Mouse (Mus musculus): ENCODE data around the gene Tmprss9.
A peak's percentile ranks its signal among the peaks of the same experiment; 100 is the strongest.
"Not testable (repeated sequence)": the region's sequence is repeated elsewhere in the genome, so short reads cannot be mapped to it uniquely, and the experiment has no call there.

The Tmprss9 gene

DNA sequence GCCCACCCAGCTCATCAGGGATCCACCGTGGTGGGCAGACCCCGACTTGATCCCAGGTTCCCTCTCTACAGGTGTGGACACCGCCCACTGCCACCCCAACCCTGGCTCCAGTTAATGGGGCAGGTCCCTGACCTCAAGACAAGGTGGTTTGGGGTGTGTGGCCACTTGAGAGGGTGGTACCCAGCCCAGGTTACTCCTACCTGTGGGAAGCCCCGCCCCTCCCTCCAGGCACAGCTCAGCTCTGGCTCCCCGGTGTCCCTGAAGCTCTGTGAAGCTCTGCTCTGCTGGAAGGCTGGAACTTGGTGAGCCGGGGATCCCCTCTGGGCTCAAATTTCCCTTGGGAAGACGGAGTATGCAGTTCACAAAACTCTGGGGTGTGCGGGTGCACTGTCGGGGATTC is at the start of gene Tmprss9:
Tmprss9 (plus strand) TSS at position 268 of the 400 bp plus-strand sequence.
- DNase-seq (ENCODE audit: low read depth, low spot score) = peak; percentile 25

DNA sequence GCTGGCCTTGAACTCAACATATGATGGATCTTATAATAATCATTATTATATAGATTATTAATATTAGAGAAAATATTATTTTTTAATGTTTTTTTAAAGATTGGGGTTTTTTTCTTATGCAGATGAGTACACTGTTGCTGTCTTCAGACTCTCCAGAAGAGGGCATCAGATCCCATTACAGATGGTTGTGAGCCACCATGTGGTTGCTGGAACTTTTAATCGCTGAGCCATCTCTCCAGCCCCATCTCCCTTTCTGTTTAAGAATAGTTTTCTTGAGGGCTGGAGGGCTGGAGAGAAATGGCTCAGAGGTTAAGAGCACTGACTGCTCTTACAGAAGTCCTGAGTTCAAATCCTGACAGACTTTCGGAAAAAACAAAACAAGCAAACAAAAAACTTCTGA is 49.7 kb upstream of the Tmprss9 start:
- peak; percentile 67 for DNase-seq (ENCODE audit: low read depth, low spot score)

DNA sequence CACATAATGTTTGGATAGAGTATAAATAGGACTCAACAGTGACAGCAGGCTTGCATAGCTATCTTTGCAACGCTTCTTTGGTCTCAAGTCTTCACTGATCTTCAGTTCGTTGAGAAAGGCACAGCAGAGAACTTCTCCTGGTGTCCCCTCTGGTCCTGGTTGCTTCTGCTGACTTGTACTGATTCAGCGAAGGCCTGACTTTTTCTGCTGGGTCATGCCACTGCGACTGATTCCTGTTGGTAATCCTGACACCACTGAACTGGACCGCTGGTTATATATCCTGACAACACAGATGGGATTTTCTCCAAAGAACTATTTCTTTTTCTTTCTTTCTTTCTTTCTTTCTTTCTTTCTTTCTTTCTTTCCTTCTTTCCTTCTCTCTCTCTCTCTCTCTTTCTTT is 49.1 kb upstream of the Tmprss9 start:
- DNase-seq (ENCODE audit: low read depth, low spot score) = no peak

DNA sequence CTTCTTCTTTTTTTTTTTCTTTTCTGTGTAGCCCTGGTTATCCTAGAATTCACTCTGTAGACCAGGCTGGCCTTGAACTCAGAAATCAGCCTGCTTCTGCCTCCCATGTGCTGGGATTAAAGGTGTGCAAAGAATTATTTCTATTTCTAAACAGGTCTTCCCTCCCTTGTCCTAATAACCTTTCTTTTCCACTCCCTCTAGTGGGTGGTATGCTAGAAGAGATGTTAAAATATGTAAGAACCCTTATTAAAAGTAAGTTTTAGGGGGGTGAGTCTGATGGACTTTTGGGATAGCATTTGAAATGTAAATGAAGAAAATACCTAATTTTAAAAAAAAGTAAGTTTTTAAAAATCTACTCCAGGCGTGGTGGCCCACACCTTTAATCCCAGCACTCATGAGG is 48.3 kb upstream of the Tmprss9 start:
- DNase-seq (ENCODE audit: low read depth, low spot score) = no peak

DNA sequence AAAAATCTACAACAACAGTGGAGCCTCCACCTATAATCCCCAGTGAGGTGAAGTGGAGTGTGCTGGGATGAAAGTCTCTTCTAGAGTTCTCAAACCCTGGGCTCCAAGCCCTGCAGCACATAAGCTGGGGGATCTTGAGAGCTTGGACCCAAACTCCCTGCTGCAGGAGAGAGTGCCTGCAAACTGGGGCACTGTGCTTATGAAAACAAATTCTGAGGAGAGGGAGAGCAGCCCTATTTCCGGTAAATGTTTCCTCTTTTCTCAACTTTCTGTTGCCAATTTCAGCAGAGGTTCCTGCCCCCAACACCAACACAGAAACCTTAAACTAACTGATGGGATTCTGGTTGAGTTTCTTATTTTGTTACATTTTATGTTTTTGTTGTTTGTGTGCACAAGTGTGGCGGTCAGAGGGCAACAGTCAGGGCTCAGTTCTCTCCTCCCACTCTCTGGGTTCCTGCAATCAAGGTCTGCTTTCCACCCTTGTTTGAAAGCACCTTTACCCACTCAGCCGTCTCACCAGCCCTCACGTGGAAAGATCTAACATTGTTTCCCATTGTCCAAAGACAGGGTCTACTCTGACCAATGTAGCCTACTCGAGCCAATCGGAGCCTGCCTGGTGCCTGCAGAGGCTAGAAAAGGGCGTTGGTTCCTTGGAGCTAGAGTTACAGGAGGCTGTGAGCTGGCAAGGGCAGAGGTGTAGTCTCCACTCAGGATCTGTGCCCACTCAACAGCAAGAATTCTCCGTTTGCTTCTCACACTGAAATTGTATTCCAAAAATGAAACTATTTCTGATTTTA is 47.6 kb upstream of the Tmprss9 start:
- DNase-seq (ENCODE audit: low read depth, low spot score) = peak; percentile 52

- DNase-seq (ENCODE audit: low read depth, low spot score) = no peak
Measured at GRCm38 (mm10) chr10:80824827-80825226, 46.8 kb upstream of the Tmprss9 start.

GRCm38 (mm10) chr10:80826151-80827062 is 45.2 kb upstream of the Tmprss9 start, which contains the start of gene Oaz1:
Gene Oaz1, plus strand, starts transcription at chr10:80826656.
- peak; percentile 100 for DNase-seq (ENCODE audit: low read depth, low spot score)

- DNase-seq (ENCODE audit: low read depth, low spot score) = no peak
Measured at GRCm38 (mm10) chr10:80827063-80827869, 44.4 kb upstream of the Tmprss9 start.

DNA sequence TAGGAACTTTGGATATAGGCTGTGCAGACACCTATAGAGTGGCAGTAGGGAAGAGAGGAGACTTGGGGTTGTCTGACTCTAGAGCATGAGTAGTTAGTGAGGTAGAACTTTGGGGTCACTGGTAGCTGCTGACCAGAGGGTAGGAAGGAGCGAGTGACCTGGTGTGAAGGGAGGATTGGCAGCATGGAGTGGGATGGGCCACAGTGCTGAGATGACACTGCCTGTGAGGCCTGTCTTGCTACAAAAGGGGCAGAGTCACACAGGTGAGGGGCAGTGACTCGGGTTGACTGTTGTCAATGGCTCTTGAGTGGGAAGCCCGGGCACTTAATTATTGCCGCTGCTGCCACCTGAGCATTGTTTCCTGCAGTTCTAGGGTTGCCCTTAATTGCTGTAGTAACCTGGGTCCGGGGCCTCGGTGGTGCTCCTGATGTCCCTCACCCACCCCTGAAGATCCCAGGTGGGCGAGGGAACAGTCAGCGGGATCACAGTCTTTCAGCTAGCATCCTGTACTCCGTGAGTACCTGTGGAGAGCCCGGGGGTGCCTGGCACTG is 43.7 kb upstream of the Tmprss9 start:
- DNase-seq (ENCODE audit: low read depth, low spot score) = no peak

GRCm38 (mm10) chr10:80828587-80828986 is 43.1 kb upstream of the Tmprss9 start:
- not testable (repeated sequence) for DNase-seq (ENCODE audit: low read depth, low spot score)

- no peak for DNase-seq (ENCODE audit: low read depth, low spot score)
Measured at GRCm38 (mm10) chr10:80829359-80830278, 42.0 kb upstream of the Tmprss9 start.

- peak; percentile 93 for DNase-seq (ENCODE audit: low read depth, low spot score)
Measured at GRCm38 (mm10) chr10:80831136-80831535, 40.5 kb upstream of the Tmprss9 start.

DNA sequence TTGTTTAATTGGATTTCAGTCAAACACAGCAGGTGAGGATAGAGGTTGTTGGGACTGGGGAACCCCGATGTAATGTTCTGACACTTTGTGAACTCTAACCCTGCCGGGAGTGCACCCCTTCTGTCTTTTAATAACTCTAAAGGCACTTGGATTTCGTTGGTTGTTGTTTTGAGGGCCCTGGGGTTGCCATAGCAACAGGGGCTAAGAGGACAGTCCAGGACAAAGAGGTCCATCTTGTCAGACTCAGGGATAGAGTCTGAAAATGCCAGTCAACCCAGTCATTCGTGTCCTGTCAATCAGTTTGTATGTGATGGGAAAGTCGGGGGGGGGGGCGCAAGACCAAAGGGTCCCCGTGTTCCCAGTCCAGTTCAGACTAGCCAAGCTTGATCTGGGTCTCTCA is 38.8 kb upstream of the Tmprss9 start:
- no peak for DNase-seq (ENCODE audit: low read depth, low spot score)

GRCm38 (mm10) chr10:80835617-80836016 is 36.0 kb upstream of the Tmprss9 start:
- DNase-seq (ENCODE audit: low read depth, low spot score) = no peak

DNA sequence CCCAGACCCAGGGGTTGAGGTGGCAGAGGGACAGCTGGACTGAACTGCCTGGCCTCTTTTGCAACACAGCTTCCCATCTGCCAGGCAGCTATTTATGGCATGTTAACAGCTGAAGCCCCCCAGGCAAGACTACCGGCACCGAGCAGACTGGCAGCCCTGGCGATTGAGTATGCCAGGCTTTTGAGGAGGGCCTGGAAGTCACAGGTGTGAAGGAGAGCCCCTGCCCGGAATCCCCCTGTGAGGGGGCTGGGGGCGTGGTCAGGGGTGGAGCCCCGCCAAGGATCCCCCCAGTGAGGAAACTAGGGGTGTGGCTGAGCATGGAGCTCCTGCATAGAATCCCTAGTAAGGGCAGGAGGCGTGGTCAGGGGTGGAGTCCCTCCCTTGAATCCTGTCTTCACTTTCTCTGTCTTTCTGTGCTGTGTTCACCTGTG is 34.7 kb upstream of the Tmprss9 start:
- DNase-seq (ENCODE audit: low read depth, low spot score) = no peak

GRCm38 (mm10) chr10:80837827-80838226 is 33.8 kb upstream of the Tmprss9 start:
- no peak for DNase-seq (ENCODE audit: low read depth, low spot score)

- no peak for DNase-seq (ENCODE audit: low read depth, low spot score)
Measured at GRCm38 (mm10) chr10:80838346-80838912, 33.2 kb upstream of the Tmprss9 start.

DNA sequence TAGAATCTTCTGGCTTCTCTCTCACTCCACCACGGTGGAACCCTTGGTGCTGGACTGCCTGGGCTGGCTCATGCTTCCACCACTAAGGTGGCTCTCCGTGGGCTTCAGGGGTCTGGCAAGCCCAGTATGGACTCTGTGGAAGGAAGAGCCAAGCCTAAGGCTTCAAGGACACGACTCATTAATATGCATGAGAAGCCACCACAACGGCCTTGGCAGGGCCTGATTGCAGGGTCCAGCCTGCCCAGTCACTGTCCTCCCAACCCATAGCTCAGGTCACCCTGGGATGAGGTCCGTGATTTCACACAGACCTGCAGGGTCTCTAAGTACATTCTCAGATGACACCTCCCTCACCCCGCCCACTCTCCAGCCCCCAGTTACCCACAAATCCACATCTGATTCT is 31.8 kb upstream of the Tmprss9 start:
- DNase-seq (ENCODE audit: low read depth, low spot score) = no peak

- no peak for DNase-seq (ENCODE audit: low read depth, low spot score)
Measured at GRCm38 (mm10) chr10:80841685-80842084, 30.0 kb upstream of the Tmprss9 start.

GRCm38 (mm10) chr10:80842334-80842733 is 29.3 kb upstream of the Tmprss9 start:
- no peak for DNase-seq (ENCODE audit: low read depth, low spot score)
